Mouse (Mus musculus) fat pad, adult 2 months (tissue): Measurements from ENCODE around the gene Gdpd4.

Experiments
- DNase-seq: peaks from one replicate; pipeline ENCODE4 v3.0.0-alpha.2; 2011; ENCODE audit warnings: low read depth, low spot score; ENCODE audit errors: extremely low read depth

Gene Gdpd4

DNA sequence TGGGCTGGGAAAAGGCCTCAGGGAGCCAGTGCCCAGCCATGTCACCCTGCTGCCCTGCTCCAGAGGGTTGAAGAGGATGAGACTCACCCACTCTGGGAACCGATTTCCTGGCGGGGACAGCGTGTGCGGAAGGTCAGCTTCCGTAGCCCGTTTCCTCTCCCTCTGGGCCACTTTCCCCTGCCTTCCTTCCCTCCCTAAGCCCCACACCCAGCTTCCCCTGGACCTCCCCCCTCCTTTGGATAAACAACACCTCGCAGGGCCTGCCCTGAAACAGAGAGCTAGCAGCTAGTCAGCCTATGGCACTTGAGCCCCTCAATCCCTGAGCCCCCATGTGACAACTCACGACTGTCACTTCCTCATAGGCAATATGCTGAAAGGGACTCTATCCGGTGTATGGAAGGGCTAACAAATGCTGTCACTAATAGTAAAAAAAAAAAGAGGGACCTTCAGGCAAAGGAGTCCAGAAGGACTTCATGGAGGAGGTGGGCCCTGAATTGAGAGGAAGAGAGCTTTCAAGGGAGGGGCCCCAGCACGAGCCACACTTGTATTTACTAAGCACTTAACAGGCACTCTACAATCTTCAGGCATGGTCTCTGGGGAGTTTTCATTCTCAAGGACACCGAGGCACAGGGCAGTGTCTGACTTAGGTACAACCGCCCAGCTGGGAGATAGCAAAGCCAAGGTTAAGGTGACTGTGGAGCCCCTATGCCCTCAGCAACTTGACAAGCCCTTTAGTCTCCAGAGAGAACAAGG is 165.0 kb downstream of the Gdpd4 start:
- DNase-seq, result no peak

GRCm38 (mm10) chr7:98085314-98085713 is 165.6 kb downstream of the Gdpd4 start:
- no peak for DNase-seq

DNA sequence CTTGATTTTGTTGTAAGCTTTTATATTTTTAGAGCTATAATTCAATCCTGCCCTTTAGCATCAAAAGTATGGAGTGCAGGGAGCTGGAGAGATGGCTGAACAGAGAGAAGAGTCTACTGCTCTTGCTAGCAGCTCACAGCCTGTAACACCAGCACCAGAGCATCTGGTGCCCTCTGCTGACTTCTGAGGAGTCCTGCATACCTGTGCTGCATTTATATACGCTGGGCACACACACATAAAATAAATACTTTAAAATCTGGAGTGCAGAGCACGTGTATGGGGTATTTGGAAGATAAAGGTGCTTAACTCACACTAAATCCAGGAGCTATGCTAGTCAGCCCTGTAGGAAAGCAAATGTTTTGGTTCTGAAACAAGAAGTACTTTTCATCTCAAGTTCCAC is 166.6 kb downstream of the Gdpd4 start:
- no peak for DNase-seq

DNA sequence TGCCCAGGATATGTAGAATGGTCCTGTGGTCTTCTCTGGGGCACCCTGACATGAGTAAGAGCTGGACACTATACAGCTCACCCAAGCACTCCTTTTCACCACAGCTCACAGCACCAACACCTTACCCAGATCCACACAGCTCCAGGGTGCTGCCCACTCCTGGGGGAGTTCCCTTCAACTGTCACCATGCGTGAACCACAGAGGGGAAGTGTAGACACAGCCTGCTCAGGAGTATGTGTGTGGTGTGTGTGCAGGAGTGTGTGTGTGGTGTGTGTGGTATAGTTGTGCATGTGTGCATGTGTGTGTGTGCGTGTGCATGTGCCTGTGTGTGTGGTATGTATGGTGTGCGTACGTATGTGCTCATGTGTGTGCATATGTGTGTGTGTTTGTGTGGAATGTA is 176.1 kb downstream of the Gdpd4 start:
- no peak for DNase-seq

DNA sequence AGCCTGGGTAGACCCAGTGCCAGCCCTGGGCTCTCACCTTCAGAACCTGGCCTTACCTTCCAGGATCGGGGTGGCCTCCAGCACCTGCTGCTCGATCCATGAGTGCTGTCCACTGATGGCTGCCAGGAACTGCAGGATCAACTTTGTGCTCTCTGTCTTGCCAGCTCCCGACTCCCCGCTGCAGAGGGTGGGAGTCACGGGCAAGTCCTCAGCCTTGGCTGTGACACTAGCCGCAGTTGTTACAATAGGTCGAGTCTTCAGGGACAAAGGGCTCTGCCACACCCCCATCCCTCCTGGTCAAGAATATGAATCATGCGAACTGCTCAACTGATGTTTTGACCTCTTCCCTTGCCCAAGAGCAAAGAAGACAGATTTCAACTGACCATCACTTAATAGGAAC is 177.8 kb downstream of the Gdpd4 start:
- no peak for DNase-seq
